Mouse (Mus musculus): ENCODE measurements around the gene Kif26a.

GRCm38 (mm10) chr12:112150011-112150410, 4.0 kb downstream of the Kif26a start:
- TF ChIP-seq CTCF (IDR thresholded peaks at IDR 0.05; ENCODE audit: low read depth, low read length), result no peak
- TF ChIP-seq POLR2A (IDR thresholded peaks at IDR 0.05; ENCODE audit: borderline replicate concordance, low read depth, low read length), result no peak
